Mouse (Mus musculus) layer of hippocampus, postnatal 25 days (tissue): ENCODE data around the gene Ptprg. TPM values are rescaled to one million over a fixed set of nuclear protein-coding genes. Genes with fewer than 3 reads are reported as not detected.
A peak's percentile ranks its signal among the peaks of the same experiment; 100 is the strongest.

Experiments used
- DNase-seq, 2 experiments: peaks; one replicate each; pipeline ENCODE4 v3.0.0; 2022; ENCODE audit warnings: mixed read lengths in 2 of 2, low spot score in 1 of 2; ENCODE audit errors: extremely low spot score in 1 of 2
- total RNA-seq, 2 experiments: library from RNA; stranded (reverse); gene quantifications; 2 replicates each; pipeline ENCODE4 v1.2.3; 2021

The Ptprg gene
- total RNA-seq, 2 experiments from 2014 or later = 109 to 133 TPM

DNA sequence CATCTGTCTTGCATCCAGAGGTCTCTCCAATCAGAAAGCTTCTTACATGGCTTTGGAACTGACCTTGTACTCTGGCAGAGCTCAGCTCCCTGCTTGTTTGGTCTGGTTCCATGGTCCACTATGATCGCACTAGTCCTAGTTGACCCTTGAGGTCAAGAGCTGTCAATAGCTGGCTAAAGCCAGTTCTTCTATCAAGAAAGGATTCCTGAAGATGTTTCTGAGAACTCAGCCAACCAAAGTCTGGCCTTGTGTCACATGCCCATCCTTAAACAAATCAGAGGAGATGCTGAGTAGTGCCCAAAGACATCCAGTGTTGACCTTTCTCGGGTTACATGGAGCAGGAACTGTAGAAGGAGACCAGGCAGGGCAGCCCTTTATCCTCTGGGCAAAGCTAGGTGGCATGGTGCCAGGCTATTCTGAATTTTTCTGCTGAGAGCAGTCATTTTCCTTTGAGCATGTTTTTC, 559.2 kb downstream of the Ptprg start:
- no peak for DNase-seq

DNA sequence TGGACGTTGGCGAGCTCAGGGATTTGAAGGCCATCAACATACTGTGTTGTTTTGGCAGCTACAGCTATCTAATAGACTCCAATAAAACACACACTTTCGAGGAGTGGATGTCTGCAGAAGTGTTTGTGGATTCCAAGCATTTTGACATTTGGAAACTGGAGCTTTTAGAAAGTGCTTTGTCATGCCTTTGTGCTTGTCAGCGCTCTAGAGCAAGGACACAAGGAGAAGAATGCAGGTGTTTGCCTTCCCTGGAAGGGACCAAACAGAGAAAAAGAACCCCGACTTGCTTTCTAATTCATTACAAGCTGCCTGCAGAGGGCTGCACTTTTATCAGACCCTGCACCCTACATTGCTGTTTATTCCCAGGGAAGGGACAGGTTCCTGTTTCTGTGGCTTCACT, 560.0 kb downstream of the Ptprg start:
- no peak for DNase-seq

DNA sequence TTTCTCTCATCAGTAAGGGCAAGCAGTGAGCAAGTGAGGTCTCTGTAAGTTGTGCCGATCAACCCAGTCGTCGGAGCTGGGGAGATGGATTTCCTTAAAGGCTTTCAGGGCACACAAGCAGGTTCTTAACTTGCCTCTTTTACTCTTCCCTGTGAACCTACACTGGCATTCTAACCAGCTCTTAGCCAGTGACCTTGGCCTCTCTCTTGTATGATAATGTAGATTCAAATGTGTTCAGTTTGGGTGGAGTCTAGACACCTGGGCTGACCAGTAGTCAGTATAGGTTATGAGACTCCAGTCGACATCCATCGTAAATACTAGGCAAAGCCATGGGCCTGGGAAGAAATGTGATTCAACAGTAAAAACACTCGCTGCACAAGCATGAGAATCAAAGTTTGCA, 560.7 kb downstream of the Ptprg start:
- DNase-seq = no peak

DNA sequence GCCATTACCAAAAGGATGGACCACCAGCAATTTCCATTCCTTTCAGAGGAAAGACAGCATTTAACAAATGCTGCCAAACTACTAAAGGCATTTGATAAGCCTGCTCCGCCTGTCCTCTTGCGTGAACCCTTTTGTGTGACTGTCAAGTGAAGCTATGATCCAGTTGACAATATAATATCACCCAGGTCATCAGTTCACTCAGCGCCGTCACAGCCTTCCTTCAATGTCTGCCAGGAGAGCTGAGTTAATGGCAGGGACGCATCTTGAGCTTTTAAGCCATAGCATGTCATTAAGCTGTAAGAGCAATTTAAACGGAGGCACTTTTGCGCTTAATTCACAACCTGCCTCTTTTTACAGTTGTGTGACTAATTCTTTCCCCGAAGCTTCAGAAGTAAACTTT, 565.9 kb downstream of the Ptprg start:
- DNase-seq = no peak

DNA sequence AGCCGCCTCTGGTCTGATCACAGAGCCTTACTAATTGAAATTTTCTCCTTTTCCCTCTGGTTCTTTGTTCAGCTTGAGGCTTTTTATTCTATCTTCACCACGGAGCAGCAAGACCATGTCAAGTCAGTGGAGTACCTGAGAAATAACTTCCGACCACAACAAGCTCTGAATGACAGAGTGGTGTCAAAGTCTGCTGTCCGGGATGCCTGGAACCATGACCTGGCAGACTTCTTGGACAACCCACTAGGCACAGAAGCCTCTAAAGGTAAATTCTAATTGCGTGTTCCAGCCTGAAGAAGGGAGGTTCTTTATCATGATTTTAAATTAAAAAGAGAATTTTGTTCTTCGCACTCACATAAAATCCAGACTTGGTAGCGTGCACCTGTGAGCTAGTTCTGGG, 568.6 kb downstream of the Ptprg start:
- DNase-seq = no peak

DNA sequence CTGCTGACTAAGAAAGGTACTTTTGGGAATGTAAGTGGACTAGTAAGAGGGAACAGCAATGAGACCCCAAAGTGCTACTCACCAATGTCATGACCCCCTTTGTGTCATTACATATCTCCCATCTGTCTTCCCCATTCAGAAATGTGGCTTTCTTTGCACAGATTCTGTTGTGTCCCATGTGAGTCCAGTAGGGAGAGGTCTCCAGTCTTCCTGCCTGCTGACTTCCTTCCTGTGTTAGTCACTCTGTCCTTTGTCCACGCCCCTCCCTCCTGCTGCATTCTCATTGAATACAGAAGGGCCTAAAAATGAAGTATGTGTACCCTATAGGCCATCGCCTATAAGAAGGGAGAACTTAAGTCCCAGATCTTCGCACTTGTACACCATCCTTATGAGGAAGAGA, 571.4 kb downstream of the Ptprg start:
- DNase-seq = no peak

DNA sequence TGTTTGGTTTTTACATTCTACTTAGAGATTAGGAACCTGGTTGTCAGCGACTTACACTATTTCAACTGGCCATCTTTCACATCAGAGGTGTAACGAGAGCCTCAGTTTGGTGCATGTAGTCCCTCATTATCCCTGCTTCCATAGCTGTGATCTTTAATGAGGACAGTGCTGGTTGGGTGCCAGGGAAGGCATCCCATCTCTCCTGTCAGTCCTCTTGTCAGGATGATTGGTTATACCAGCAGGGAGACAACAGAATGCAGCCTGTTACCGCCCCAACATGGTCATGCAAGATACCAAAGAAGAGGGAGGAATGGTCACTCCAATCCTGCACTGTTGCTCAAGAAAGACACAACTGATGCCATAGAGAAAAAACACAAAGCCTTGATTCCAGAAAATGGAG, 574.6 kb downstream of the Ptprg start:
- no peak for DNase-seq

DNA sequence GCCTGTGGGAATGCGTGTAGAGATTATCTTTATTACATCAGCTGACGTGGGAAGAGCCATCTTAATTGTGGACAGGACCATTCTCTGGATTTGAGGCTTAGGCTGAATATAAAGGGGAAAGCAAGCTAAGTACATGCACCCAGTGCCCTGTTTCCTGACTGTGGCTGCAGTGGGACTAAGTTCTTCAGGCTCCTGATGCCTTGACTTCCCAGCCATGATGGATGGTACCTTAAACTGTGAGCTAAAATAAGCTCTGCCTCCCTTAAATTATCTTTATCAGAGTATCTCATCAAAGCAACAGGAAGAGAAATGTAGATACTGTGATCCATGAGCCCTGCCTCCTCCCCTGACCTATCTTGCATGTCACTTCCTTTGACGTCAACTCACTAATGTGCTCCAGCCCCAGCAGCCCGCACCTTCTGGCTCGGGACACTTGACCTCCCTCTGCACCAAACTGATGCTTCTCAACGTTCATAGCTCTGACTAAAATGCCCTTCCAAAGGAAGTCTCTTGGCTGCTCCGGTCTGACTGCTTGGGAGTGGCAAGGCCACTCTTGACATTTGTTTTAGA, 578.8 kb downstream of the Ptprg start:
- no peak for DNase-seq

DNA sequence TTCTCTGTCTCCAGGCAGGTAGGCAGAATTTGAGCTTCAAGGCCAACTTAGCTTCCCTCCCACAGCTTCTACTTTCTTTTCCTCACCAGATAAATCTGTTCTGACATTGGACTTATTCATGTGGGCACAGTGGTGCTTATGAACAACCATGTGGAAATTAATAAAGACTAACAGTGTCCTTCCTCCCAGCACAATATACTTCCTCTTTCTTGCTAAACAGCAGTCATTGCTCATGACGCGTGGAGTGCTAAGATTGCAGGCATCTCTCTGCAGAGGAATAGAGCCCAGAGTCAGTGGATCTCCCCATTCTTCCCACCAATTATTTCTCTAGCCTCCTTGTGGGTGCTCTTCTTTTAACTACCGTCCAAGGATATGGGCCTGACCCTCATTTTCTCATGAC, 579.8 kb downstream of the Ptprg start:
- DNase-seq = no peak

DNA sequence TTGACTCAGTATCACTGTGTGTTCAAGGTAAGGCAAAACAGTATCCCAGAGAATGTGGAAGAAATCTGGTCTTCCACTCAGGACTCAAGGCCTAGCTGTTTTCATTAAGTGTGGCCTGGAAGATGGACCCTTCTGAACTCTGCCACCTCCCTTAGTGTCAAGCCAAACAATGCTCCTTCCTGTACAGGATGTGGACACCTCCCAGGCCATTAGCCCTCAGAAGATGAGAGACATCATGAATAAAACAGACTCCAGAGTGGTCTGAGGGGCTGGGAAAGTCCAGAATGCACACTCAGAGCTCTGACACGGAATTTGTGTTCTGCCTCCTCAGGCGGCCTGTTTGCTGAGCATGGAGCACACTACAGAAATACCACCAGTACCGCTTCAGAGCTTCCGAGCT, 581.2 kb downstream of the Ptprg start:
- no peak for DNase-seq

DNA sequence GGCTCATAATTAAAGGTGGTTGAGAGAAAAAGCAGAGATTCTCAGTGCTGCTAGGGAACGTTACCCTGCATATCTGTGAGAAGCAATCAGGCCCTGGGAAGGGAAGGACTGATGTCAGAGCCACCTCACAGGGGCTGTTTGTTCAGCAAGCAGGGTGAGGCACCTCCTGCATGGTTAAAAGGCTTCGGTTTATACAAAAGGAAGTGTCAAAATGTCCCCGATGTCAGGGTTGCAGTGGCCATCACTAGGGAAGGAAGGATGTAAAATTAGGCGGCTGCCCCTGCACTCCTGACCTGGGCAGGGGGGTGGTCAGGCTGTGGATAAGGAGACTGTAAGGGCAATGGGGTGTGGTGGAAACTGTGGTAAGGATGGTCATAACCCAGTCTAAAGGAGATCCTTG, 583.2 kb downstream of the Ptprg start:
- no peak for DNase-seq

DNA sequence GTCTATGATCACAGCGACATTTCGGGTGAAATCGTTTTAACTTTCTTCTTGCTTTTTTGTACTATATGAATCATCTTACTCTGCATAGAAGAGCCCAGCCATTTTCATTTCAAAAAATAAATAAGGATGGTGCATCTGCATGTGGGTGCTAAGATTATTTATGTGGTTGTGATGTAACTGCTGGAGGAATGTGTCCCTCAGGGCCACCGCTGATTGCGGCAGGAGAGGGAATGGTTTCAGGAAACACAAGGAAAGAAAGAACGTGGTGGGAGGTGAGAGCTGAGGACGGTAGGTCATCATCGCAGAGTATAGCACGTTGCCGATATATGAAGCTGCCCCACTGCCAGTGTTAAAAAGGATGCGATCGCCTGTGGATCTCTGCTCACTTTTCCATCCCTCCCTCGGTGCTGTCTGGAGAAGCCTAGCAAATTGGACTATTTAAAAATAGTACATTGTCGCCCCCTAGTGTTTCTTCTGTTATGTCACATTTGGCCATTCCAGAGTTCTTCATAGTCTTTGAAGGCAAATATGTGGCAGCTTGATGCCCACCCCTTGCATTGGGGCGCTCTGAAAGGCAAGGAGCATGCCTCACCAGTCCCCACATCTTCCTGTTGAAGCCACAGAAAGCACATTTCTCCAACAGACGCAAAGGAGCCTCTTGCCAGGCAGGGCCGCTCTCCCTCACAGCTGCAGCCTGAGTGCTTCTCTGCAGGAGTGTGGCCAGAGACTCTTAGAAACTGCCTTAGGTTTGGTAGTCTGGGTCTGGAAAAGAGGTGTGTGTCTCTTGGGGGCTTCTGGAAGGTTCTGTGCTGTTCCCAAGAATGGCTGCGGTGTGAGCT, 586.5 kb downstream of the Ptprg start:
- peak in 1 of 2 experiments; percentile 31 for DNase-seq

DNA sequence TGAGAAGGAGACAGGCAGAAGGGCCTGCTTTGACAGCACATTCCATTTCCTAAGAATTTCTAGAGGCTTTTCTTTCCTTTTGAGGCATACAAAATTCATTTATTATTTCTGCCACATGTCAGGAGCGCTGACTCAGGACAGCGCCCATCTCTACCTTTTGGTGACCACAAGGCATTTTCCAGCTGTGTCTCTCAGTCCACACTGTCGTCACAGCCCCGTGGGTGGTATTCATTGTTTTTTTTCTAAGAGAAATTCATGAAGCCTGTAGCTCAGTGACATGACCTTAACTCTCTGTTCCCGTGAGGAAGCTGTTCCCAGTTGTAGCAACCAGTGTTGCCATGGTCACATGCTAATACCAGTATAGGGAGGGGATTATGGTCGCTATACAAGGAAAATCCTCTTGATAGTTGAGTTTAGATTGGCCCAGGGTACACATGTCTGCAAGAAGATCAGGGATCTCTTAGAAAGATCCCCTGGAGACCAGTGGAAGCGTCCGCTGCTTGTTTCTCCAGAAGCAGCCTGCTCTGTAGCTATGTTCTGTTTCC, 590.7 kb downstream of the Ptprg start:
- DNase-seq = no peak

DNA sequence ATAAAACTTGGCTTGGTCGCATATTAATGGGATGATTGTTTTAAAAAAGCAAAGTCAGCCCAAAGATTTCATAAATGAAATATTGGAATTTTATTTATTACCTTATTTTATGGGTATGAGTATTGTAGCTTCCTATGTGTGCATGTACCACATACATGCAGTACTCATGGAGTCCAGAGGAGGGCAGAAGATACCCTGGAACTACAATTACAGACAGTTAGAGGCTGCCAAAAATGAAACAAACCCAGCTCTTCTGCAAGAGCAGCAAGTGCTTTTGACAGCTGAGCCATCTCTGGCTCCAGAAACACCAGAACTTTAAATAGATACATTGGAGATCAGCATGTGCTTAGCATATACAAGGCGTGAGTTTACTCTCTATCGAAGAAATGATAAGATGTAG, 592.6 kb downstream of the Ptprg start:
- DNase-seq = no peak

DNA sequence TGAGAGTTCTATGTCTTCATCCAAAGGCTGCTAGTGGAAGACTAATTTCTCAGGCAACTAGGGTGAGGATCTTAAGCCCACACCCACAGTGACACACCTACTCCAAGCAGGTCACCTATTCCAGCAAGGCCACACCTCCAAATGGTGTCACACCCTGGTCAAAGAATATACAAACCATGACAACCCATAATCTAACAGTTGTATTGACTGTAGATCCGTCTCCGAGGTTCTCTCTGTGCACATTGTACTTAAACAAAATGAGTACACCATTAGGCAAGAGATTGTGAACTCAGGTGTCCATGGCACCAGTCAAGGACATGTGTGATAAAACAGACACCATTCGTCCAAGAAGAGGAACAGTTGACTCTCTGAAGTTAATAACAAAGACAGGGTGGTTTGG, 596.2 kb downstream of the Ptprg start:
- DNase-seq = no peak

DNA sequence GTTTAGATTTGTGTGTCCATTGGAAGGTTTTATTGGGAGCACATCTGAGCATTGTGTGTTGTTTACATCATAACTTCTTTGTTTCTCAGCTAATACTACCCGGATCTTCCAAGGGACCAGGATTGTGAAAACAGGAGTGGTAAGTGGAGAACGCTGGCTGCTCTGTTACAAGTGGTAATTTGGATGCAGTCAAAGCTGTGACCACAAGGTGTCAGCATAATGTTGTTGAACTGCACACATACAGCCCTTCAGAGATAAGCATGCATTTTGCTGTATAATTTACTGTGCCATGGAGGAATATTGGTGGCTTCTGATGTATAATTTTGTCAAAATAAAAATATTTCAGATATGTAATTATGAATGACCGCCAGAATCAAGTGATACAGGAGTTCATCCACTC, 598.6 kb downstream of the Ptprg start:
- DNase-seq = peak in 1 of 2 experiments; percentile 72

DNA sequence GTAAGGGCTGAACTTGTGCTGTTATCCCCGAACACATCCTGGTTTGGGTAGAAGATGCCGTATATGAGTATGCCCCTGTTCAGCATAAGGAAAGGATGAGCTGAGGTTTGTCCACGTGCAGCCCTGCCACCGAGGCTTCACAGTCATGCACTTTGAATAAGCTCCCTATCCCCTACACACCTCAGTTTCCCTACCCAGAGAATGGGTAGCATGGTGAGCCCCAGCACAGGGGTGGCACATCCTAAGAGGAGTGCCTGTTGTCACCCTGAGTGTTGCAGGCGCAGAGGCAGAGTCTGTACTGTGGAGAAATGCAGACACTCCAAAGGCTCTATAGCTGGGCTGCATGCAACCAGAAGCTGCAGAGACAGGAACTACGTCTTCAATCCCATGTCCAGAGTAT, 599.4 kb downstream of the Ptprg start:
- no peak for DNase-seq

DNA sequence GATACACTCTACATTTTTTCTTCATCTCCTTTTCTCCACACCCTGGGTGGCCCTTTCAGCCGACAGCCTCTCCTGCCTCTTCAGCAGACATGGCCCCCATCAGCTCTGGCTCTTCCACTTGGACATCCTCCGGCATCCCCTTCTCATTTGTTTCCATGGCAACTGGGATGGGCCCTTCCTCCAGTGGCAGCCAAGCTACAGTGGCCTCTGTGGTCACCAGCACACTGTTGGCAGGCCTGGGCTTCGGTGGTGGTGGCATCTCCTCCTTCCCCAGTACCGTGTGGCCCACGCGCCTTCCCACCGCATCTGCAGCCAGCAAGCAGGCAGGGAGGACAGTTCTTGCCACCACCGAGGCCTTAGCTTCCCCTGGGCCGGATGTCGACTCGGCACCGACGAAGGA, 600.3 kb downstream of the Ptprg start:
- DNase-seq = no peak

DNA sequence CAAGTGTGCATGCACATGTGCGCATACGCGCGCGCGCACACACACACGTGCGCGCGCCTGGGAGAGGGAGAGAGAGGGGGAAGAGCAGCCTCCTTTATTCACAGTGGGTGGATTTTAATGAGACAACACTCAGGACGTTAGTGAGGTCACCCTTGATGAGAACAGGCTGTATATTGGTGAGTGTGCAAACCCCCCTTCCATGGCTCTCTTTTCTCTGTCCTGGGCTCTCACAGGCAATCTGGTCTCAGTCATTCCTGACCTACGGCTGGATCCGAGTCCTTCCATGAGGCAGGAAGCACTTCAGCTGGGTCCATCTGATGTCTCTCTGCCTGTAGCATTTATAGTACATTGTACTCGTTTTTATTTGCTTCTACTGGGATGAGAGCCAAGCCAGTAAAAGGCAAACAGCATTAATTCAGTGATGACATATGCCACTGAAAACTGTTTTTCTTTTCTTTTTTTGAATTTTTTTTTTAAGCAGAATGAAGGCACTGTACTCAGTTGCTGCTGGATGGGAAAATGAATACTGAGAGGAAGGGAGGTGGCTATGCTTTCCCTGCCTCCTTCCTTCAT, 608.5 kb downstream of the Ptprg start:
- no peak for DNase-seq

DNA sequence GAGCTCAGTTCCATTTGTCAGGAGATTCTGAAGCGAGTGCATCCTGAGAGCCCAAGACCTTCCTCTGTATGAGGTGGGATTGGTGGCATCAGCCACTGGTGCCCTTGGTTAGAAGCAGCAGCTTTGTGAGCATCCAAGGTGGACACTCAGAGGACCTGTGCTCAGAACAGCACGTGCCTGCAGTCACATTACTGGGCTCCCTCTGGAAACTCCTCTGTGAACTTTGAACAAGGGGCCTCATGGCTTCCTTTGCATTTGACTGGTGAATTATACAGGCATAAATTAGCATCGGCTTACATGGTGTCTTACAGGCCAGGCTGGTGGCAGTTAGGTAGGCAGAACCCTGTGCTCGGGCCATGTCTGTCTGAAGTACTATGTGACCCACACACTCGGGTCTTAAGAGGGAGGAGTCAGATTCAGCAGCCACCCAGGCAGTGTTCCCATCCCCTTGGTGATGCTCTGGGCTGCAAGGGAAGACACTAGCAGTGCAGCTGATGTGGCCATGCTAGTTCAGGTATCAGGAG, 609.1 kb downstream of the Ptprg start:
- DNase-seq = no peak

DNA sequence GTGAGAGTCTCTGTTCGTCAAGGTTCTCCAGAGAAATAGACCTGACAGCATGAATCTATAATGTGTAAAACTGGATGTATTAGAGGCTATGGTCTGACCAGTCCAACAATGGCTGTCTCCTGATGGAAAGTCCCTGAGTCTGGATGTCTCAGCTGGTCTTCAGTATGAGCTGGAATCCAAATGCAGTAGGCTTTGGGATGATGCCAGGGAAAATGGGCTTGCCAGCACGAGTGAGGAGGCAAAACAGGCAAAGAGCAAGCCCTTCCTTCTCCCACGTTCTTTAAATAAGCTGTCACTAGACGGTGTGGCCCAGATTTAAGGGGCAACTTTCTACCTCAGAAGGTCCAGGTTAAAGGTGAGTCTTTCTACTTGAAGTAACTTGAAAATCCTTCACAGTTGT, 609.9 kb downstream of the Ptprg start:
- DNase-seq = no peak
